ENCODE assay signal across 21 mouse cellular contexts in genomic region chr4:10052869-10053268, GRCm38 (mm10).
DNase-seq lines count a peak whose midpoint lies in the region; ATAC-seq and TF ChIP-seq lines count a peak whose summit lies in the region.
"Had no signal": no experiment of that assay in that cellular context is flagged by ENCODE, and none has a peak within 500 bp of the region (broad histone marks: within the 10 kb centered on the region; RNA-seq: fewer than 3 reads in every experiment).

No protein-coding gene starts in this region.

- H3K27ac ChIP-seq in hindbrain, postnatal 0 days, result no peak overlapping the region
- no peak overlapping the region for H3K27ac ChIP-seq in hindbrain, embryonic 12.5 days
- H3K27ac ChIP-seq in midbrain, postnatal 0 days (ENCODE audit: low read depth, low read length), result no peak overlapping the region
- H3K27ac ChIP-seq in midbrain, embryonic 16.5 days (ENCODE audit: low read length), result no peak overlapping the region
- H3K27ac ChIP-seq: embryonic facial prominence, embryonic 13.5 days; embryonic facial prominence, embryonic 15.5 days; forebrain, embryonic 10.5 days; forebrain, embryonic 12.5 days had no signal

- no peaks in the 10 kb centered on the region for H3K4me1 ChIP-seq in hindbrain, postnatal 0 days (ENCODE audit: insufficient read depth, low read length)
- no peaks in the 10 kb centered on the region for H3K4me1 ChIP-seq in hindbrain, embryonic 12.5 days
- H3K4me1 ChIP-seq in midbrain, postnatal 0 days (ENCODE audit: insufficient read depth, low read length), result no peaks in the 10 kb centered on the region
- H3K4me1 ChIP-seq in midbrain, embryonic 16.5 days (ENCODE audit: control insufficient read depth, insufficient read depth, low read length), result no peaks in the 10 kb centered on the region
- H3K4me1 ChIP-seq: embryonic facial prominence, embryonic 13.5 days; embryonic facial prominence, embryonic 15.5 days; forebrain, embryonic 12.5 days had no signal

- peak; percentile 18 to 21 for DNase-seq in cerebellum, postnatal 14 days
- DNase-seq in cerebellum, adult 9-10 months, result no peak
- peak; percentile 5 for DNase-seq in hindbrain, postnatal 0 days (ENCODE audit: low spot score)
- peak; percentile 12 for DNase-seq in midbrain, postnatal 0 days (ENCODE audit: low spot score)
- DNase-seq: adrenal gland, adult 2 months; adrenal gland, postnatal 10 days; adrenal gland, postnatal 25 days; cerebellum, adult 11 months; cerebellum, adult 18-20 months; cerebellum, adult 8-10 months; cerebellum, postnatal 36 days; embryo, embryonic 11 days had no signal

- H3K4me2 ChIP-seq in hindbrain, postnatal 0 days (ENCODE audit: low read depth, low read length), result no peak overlapping the region
- no peak overlapping the region for H3K4me2 ChIP-seq in hindbrain, embryonic 12.5 days (replicated peaks)
- no peak overlapping the region for H3K4me2 ChIP-seq in midbrain, postnatal 0 days (ENCODE audit: low read depth, low read length, poor library complexity, severe bottlenecking)
- H3K4me2 ChIP-seq in midbrain, embryonic 16.5 days (ENCODE audit: low read length), result no peak overlapping the region
- H3K4me2 ChIP-seq: embryonic facial prominence, embryonic 13.5 days; embryonic facial prominence, embryonic 15.5 days; forebrain, embryonic 12.5 days had no signal

- no peaks in the 10 kb centered on the region for H3K27me3 ChIP-seq in hindbrain, postnatal 0 days (ENCODE audit: insufficient read depth, low read length)
- no peaks in the 10 kb centered on the region for H3K27me3 ChIP-seq in hindbrain, embryonic 12.5 days
- no peaks in the 10 kb centered on the region for H3K27me3 ChIP-seq in midbrain, postnatal 0 days (ENCODE audit: insufficient read depth, low read length)
- no peaks in the 10 kb centered on the region for H3K27me3 ChIP-seq in midbrain, embryonic 16.5 days (ENCODE audit: control insufficient read depth, insufficient read depth, low read depth, low read length)
- H3K27me3 ChIP-seq: embryonic facial prominence, embryonic 13.5 days; embryonic facial prominence, embryonic 15.5 days; forebrain, embryonic 12.5 days had no signal

- H3K9ac ChIP-seq in hindbrain, postnatal 0 days (replicated peaks; ENCODE audit: low read length), result no peak overlapping the region
- no peak overlapping the region for H3K9ac ChIP-seq in hindbrain, embryonic 12.5 days
- no peak overlapping the region for H3K9ac ChIP-seq in midbrain, postnatal 0 days (replicated peaks; ENCODE audit: low read length, poor library complexity, severe bottlenecking)
- no peak overlapping the region for H3K9ac ChIP-seq in midbrain, embryonic 16.5 days (ENCODE audit: low read depth, low read length)
- H3K9ac ChIP-seq: embryonic facial prominence, embryonic 13.5 days; embryonic facial prominence, embryonic 15.5 days; forebrain, embryonic 12.5 days had no signal

- ATAC-seq in hindbrain, postnatal 0 days, result peak; percentile 62; the same call in 1 of the 2 replicates
- ATAC-seq in hindbrain, embryonic 12.5 days (ENCODE audit: low FRiP score), result no peak
- no peak for ATAC-seq in midbrain, postnatal 0 days (ENCODE audit: low FRiP score)
- ATAC-seq in midbrain, embryonic 16.5 days, result no peak
- ATAC-seq: forebrain, embryonic 14.5 days; forebrain, embryonic 16.5 days had no signal

- H3K4me3 ChIP-seq in hindbrain, postnatal 0 days (ENCODE audit: low read length), result no peak overlapping the region
- no peak overlapping the region for H3K4me3 ChIP-seq in hindbrain, embryonic 12.5 days
- no peak overlapping the region for H3K4me3 ChIP-seq in midbrain, postnatal 0 days (ENCODE audit: low read depth, low read length)
- H3K4me3 ChIP-seq in midbrain, embryonic 16.5 days (ENCODE audit: low read depth, low read length), result no peak overlapping the region
- H3K4me3 ChIP-seq: embryonic facial prominence, embryonic 13.5 days; embryonic facial prominence, embryonic 15.5 days; erythroblast, embryonic 14.5 days; forebrain, embryonic 10.5 days; forebrain, embryonic 12.5 days had no signal

- no peaks in the 10 kb centered on the region for H3K9me3 ChIP-seq in hindbrain, postnatal 0 days (ENCODE audit: low read length)
- H3K9me3 ChIP-seq in hindbrain, embryonic 12.5 days (replicated peaks), result no peaks in the 10 kb centered on the region
- no peaks in the 10 kb centered on the region for H3K9me3 ChIP-seq in midbrain, postnatal 0 days (ENCODE audit: low read length)
- no peaks in the 10 kb centered on the region for H3K9me3 ChIP-seq in midbrain, embryonic 16.5 days (replicated peaks; ENCODE audit: control insufficient read depth, low read length, poor library complexity, severe bottlenecking)
- H3K9me3 ChIP-seq: embryonic facial prominence, embryonic 13.5 days; embryonic facial prominence, embryonic 15.5 days; forebrain, embryonic 10.5 days; forebrain, embryonic 12.5 days had no signal

- TF ChIP-seq CTCF in hindbrain, postnatal 0 days (IDR thresholded peaks at IDR 0.05; ENCODE audit: low read depth), result no peak
- no peak for TF ChIP-seq CTCF in midbrain, postnatal 0 days (IDR thresholded peaks at IDR 0.05)

- H3K36me3 ChIP-seq in hindbrain, postnatal 0 days (ENCODE audit: insufficient read depth, low read length), result no peaks in the 10 kb centered on the region
- no peaks in the 10 kb centered on the region for H3K36me3 ChIP-seq in hindbrain, embryonic 12.5 days
- no peaks in the 10 kb centered on the region for H3K36me3 ChIP-seq in midbrain, postnatal 0 days (ENCODE audit: insufficient read depth, low read length)
- no peaks in the 10 kb centered on the region for H3K36me3 ChIP-seq in midbrain, embryonic 16.5 days (ENCODE audit: control insufficient read depth, insufficient read depth, low read length)
- H3K36me3 ChIP-seq: embryonic facial prominence, embryonic 13.5 days; embryonic facial prominence, embryonic 15.5 days; forebrain, embryonic 10.5 days; forebrain, embryonic 12.5 days had no signal
